Mouse (Mus musculus) left cerebral cortex, postnatal 14 days (tissue): ENCODE data around the gene Hspa1l. TPM values are rescaled to one million over a fixed set of nuclear protein-coding genes. Genes with fewer than 3 reads are reported as not detected.
"Not testable (repeated sequence)": the region's sequence is repeated elsewhere in the genome, so short reads cannot be mapped to it uniquely, and the experiment has no call there.

Experiments
- DNase-seq, 2 experiments: peaks; one replicate each; pipeline ENCODE4 v3.0.0; 2021 to 2022; ENCODE audit warnings: low spot score in 2 of 2, mixed read lengths in 1 of 2
- intact Hi-C: fragments of 180-260 bp; cut with DNase I; formaldehyde crosslinking; loops from one replicate; pipeline ENCODE4 v1.15.1; 2025
- total RNA-seq, 2 experiments: library from RNA; stranded (reverse); gene quantifications; 2 replicates each; pipeline ENCODE4 v1.2.3; 2021

Gene Hspa1l
- total RNA-seq, 2 experiments from 2014 or later = 0.15 TPM

DNA sequence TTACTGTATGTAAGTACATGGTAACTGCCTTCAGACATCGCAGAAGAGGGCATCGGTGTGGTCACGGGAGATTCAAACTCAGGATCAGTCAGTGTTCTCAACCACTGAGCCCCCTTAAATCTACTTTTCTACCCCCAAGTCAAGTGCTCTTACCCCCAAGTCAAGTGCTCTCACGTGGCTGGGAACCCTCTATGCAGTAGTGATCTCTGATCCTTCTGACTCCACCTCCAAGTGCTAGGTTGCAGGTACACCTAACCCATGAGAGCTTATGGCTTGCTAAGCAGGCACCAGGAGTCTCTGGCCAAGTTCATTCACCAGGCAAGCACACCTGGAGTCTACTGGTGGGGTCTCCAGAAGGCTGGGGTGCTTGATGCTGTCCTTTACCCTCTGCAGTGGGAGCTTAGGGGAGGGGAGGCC, 22.9 kb upstream of the Hspa1l start:
- DNase-seq = no peak
- intact Hi-C loops = loop anchor here (5.0 kb wide), 1 partner anchor 97 kb away; the partner anchor contains the start of genes Nelfe and Skiv2l

GRCm38 (mm10) chr17:34950514-34951455, 21.7 kb upstream of the Hspa1l start:
- intact Hi-C loops = no loop called here
- DNase-seq = no peak

- peak; percentile 47 to 62 for DNase-seq
- intact Hi-C loops = loop anchor here (2.0 kb wide), 1 partner anchor 31 kb away; no protein-coding TSS in a partner anchor
These were observed 20.7 kb upstream of the Hspa1l start for GRCm38 (mm10) chr17:34951636-34952377.

- peak; percentile 80 to 81 for DNase-seq
- intact Hi-C loops = loop anchor here (2.0 kb wide), 1 partner anchor 30 kb away; no protein-coding TSS in a partner anchor
These were observed 20.0 kb upstream of the Hspa1l start for GRCm38 (mm10) chr17:34952378-34953040.

GRCm38 (mm10) chr17:34953258-34953657, 19.2 kb upstream of the Hspa1l start:
- DNase-seq = no peak
- intact Hi-C loops = loop anchor here (2.0 kb wide), 1 partner anchor 30 kb away; no protein-coding TSS in a partner anchor

DNA sequence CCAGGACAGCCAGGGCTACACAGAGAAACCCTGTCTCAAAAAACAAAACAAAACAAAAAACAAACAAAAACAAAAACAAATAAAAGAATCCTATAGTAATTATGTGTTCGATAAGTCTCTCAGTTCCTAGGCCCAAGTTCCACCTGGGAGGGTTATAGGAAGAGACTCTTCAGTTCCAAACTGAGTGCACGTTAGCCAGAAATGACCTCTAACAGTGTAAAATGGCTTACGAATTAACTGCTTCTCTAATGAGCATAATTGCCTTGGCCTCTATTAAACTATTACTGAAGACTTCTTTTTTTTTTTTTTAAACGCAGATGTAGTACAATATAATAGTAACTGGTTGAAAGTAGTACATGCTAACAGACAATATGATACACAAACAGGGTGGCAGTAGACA, 18.6 kb upstream of the Hspa1l start:
- no peak for DNase-seq
- intact Hi-C loops = loop anchor here (2.0 kb wide), 1 partner anchor 29 kb away; no protein-coding TSS in a partner anchor

DNA sequence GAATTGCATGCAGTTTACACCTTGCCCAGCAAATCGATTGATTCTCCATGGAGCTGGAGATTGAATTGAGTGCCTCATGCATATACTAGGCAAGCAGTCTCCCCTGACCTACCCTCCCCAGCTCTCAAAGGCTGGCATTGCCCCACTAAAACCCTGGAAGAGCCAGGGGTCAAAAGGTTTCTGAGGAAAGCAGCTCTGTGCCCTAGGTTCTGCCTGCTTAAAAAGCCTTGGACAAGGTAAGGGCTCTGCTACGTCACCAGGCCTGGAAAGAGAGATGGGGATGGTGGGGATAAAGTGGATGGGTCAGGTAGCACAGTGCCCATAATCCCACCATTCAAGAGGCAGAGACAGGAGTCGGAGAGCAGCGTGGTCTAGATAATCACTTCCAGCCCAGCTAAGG, 17.7 kb upstream of the Hspa1l start:
- no peak for DNase-seq
- intact Hi-C loops = no loop called here

DNA sequence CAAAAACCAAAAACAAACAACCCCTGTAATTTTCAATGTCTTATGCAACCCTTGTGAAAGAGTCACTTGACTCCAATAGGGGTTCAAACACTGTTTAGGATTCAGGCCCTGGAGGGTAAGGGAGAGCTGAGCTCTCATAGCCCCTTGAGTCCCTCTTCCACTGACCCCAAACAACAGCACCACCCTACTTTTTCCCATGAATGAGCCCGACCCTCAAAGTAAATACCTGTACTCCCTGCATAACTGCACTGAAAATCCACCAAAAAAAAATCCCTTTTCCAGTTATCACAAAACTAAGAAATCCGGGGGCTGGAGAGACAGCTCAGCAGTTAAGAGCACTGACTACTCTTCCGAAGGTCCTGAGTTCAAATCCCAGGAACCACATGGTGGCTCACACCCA, 16.6 kb upstream of the Hspa1l start:
- DNase-seq = no peak
- intact Hi-C loops = no loop called here

DNA sequence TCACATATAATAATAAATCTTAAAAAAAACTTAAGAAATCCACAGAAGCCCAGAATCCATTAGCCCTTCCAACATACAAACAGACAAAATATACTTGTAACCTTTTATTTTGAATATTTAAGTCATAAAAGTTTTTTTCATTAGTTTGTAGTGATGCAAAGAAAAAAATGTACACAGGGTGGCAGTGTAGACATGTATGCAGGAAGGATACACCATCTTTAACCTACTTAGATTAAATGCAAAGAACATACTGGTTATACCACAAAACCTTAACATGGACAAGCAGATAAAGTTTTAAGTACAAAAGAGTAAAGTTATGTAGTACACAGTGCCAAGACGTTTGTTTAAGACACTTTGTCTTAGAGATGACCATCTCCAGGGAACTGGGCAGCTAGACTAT, 16.2 kb upstream of the Hspa1l start:
- intact Hi-C loops = no loop called here
- DNase-seq = no peak

DNA sequence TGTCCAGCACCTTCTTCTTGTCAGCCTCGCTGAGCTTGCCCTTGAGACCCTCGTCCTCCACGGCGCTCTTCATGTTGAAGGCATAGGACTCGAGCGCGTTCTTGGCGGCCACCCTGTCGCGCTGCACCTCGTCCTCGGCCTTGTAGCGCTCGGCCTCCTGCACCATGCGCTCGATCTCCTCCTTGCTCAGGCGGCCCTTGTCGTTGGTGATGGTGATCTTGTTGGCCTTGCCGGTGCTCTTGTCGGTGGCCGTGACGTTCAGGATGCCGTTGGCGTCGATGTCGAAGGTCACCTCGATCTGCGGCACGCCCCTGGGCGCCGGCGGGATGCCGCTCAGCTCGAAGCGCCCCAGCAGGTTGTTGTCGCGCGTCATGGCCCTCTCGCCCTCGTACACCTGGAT, 15.2 kb upstream of the Hspa1l start:
- intact Hi-C loops, DNase-seq: not testable (repeated sequence)

DNA sequence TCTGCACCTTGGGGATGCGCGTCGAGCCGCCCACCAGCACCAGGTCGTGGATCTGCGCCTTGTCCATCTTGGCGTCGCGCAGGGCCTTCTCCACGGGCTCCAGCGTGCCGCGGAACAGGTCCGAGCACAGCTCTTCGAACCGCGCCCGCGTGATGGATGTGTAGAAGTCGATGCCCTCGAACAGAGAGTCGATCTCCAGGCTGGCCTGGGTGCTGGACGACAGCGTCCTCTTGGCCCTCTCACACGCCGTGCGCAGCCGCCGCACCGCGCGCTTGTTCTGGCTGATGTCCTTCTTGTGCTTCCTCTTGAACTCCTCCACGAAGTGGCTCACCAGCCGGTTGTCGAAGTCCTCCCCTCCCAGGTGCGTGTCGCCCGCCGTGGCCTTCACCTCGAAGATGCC, 14.5 kb upstream of the Hspa1l start:
- intact Hi-C loops, DNase-seq: not testable (repeated sequence)

GRCm38 (mm10) chr17:34958734-34959129, 13.8 kb upstream of the Hspa1l start:
- intact Hi-C loops, DNase-seq: not testable (repeated sequence)

GRCm38 (mm10) chr17:34959130-34959778, 13.2 kb upstream of the Hspa1l start, which contains the start of gene Hspa1b:
Hspa1b (minus strand) TSS chr17:34959238.
- DNase-seq = peak; percentile 67 to 79
- intact Hi-C loops = not testable (repeated sequence)

DNA sequence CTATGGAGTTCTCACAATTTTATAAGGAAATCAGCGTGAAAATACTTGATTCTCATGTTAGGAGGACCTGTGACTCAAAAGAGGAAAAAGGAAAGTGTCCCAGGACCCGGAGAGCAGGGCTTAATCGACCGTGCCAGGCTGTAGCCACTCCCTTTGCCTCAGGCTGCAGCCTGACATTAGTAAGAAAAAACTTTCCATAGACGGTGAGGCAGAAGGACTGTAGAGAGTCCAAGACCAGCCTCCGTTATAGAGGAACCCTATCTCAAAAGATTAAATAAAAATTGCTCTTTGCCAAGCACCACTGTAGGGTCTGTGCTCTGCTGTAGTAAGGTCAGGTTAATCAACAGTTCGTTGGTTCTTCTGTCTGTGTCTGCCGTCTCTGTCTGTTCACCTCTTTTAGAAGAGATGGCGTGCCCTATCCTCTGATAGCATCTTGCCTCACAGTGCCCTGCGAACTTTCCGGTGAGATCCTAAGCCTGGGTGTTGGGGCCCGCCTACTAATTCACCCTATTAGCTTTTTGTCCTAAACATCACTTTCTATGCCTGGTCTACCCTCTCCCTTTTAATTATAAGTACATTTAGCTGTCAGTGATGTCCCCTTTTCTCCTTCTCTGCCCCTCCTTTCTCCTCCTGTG, 12.5 kb upstream of the Hspa1l start:
- no peak for DNase-seq
- intact Hi-C loops = no loop called here

GRCm38 (mm10) chr17:34960702-34961493, 11.6 kb upstream of the Hspa1l start:
- intact Hi-C loops = no loop called here
- no peak for DNase-seq

GRCm38 (mm10) chr17:34962125-34962524, 10.4 kb upstream of the Hspa1l start:
- intact Hi-C loops = no loop called here
- DNase-seq = no peak

DNA sequence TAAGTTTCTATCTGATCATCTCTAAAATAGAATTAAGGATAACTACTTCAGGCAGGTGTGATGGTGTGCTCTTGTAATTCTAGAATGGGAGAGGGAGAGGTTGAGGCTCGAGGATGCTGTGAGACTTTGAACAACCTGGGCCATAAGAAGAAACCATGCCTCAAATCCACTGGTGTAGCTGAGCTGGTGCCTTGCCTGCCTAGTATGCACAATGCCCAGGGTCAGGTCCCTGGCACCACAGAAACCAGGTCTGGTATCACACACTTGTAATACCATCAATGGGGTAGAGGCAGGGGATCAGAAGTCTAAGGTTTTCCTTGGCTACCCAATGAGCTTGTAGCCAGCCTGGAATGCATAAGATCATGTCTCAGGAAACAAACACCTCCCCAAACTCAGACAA, 9.7 kb upstream of the Hspa1l start:
- no peak for DNase-seq
- intact Hi-C loops = no loop called here

DNA sequence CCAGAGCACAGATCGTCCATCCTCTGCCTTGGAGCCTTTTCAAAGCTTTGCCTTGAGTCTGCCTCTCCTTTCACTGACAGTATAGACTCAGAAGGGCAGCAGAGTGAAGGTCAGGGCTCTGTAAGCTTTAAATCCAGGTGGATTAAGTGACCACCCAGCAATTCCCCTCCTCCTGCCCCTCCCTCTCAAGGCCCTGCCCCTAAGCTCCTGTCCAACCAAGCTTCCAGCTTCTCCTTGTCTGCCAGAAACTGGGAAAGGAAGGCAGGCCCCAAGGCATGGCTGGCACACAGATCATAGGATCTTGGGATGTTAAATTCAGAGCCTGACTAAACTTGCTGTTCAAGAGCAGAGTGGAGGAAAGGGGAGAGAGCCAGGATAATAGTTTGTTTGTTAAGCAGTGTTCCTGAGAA, 7.9 kb upstream of the Hspa1l start:
- DNase-seq = no peak
- intact Hi-C loops = no loop called here
